Mouse (Mus musculus) testis, adult 2 months (tissue): ENCODE results near the gene Clec12a. TPM values are rescaled to one million over a fixed set of nuclear protein-coding genes. Genes with fewer than 3 reads are reported as not detected.

Experiments
- H3K27ac ChIP-seq: fragments of 200-500 bp; 2 replicates; pipeline ENCODE4 v1.5.1; 2012; ENCODE audit warnings: low read depth, low read length; ENCODE audit not compliant: control insufficient read depth, insufficient read depth
- H3K27me3 ChIP-seq: fragments of 200-500 bp; 2 replicates; pipeline ENCODE4 v1.6.1; 2012; ENCODE audit warnings: mild to moderate bottlenecking, low read length, moderate library complexity; ENCODE audit not compliant: control insufficient read depth, insufficient read depth
- H3K36me3 ChIP-seq: fragments of 200-500 bp; 2 replicates; pipeline ENCODE4 v1.6.1; 2012; ENCODE audit warnings: mild to moderate bottlenecking, low read length; ENCODE audit not compliant: control insufficient read depth, insufficient read depth
- H3K4me1 ChIP-seq: fragments of 200-500 bp; 2 replicates; pipeline ENCODE4 v1.6.1; 2012; ENCODE audit warnings: low read length; ENCODE audit not compliant: control insufficient read depth, insufficient read depth
- H3K4me3 ChIP-seq: fragments of 200-500 bp; 2 replicates; pipeline ENCODE4 v1.5.1; 2012; ENCODE audit warnings: low read depth, mild to moderate bottlenecking, low read length, moderate library complexity, mixed read lengths; ENCODE audit not compliant: control insufficient read depth
- CTCF ChIP-seq: fragments of 200-500 bp; IDR thresholded peaks from 2 replicates; pipeline ENCODE4 v1.5.1; 2012; ENCODE audit warnings: low read depth, mild to moderate bottlenecking, inconsistent platforms, low read length, moderate library complexity; ENCODE audit not compliant: control insufficient read depth, insufficient read depth, insufficient replicate concordance
- POLR2A ChIP-seq: fragments of 200-500 bp; IDR thresholded peaks from 2 replicates; pipeline ENCODE4 v1.6.1; 2012; ENCODE audit warnings: low read depth, mild to moderate bottlenecking, inconsistent platforms, low read length, moderate library complexity; ENCODE audit not compliant: control insufficient read depth
- polyA plus RNA-seq: library from polyadenylated mRNA; depleted of rRNA; stranded (reverse); fragments of >200 nt; gene quantifications from 2 replicates; pipeline ENCODE4 v1.2.3, GENCODE M21; 2012; rRNA removed

Clec12a gene
- polyA plus RNA-seq, 1 experiment, result 0.21 TPM

GRCm38 (mm10) chr6:129399945-129400344 lies 57.5 kb downstream of the Clec12a start:
- TF ChIP-seq CTCF (no peak), POLR2A (no peak)
- Histone ChIP-seq H3K36me3 (no peaks in the 10 kb centered on the region), H3K4me1 (no peaks in the 10 kb centered on the region; the same call in 1 of the 2 replicates), H3K27me3 (no peaks in the 10 kb centered on the region), H3K4me3 (no peak overlapping the region), H3K27ac (no peak overlapping the region)

DNA sequence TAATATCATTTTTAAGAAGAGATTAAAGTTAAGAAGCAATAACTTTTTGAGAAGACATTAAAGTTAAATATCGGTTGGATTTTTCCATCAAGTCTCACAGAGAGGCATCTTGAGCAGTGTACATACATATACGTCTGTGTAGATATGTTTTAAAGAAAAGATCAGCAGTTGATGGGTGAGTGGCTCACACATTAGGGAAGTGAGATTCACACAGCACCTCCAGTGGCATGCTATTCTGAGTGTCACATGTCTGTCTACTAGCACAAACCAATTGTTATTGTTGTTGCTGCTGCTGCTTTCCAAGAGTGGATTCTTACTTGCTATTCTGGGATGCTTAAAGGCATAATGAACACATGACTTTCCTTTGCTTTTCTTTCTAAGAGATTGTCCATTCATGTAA lies 59.9 kb downstream of the Clec12a start:
- Histone ChIP-seq H3K4me3 (no peak overlapping the region), H3K36me3 (no peaks in the 10 kb centered on the region), H3K27ac (no peak overlapping the region), H3K4me1 (no peaks in the 10 kb centered on the region; the same call in 1 of the 2 replicates), H3K27me3 (no peaks in the 10 kb centered on the region)
- TF ChIP-seq POLR2A (no peak), CTCF (no peak)

DNA sequence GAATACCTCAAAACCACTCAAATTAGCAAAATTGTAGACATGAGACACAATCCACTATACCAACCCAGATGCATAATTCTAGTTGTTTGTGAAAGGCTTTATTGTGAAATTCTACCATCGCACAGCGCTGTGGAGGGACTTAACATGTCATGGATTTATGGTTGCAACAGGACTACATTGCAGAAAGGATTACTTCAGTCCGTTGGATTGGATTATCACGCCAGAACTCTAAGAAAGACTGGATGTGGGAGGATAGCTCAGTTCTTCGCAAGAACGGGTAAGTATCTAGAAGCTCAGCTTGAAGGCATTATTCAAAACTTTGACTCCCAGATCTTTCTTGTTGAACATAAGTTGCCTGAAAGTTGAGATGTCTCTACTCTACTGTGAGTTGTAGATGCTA lies 60.9 kb downstream of the Clec12a start:
- no peak overlapping the region for H3K4me3 ChIP-seq
- H3K4me1 ChIP-seq, result no peaks in the 10 kb centered on the region; the same call in 1 of the 2 replicates
- TF ChIP-seq POLR2A (no peak), CTCF (no peak)
- no peak overlapping the region for H3K27ac ChIP-seq
- H3K36me3 ChIP-seq, result no peaks in the 10 kb centered on the region
- no peaks in the 10 kb centered on the region for H3K27me3 ChIP-seq

DNA sequence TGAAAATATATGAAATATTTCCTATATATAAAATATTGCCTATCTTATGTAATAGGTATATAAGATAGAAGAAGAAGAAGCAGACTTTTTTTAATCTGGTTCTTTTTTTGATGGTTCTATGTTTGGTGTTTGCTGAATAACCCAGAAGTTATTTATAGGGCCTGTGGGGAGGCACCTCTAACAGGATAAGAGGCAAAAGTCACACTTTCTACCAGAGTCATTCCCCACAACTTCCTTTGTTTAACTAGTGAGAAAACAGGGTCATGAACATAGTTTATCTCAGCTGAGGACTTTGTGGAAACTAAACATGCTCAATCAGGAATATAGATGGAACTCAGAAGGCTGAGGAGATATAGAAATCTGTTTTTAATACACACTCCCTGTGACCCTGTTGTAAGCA lies 63.5 kb downstream of the Clec12a start:
- Histone ChIP-seq H3K36me3 (no peaks in the 10 kb centered on the region), H3K27ac (no peak overlapping the region), H3K4me3 (no peak overlapping the region), H3K27me3 (no peaks in the 10 kb centered on the region), H3K4me1 (no peaks in the 10 kb centered on the region; the same call in 1 of the 2 replicates)
- TF ChIP-seq POLR2A (no peak), CTCF (no peak)

GRCm38 (mm10) chr6:129407324-129407723 lies 64.8 kb downstream of the Clec12a start:
- Histone ChIP-seq H3K27ac (no peak overlapping the region), H3K4me3 (no peak overlapping the region), H3K36me3 (no peaks in the 10 kb centered on the region), H3K27me3 (no peaks in the 10 kb centered on the region), H3K4me1 (no peaks in the 10 kb centered on the region)
- TF ChIP-seq CTCF, result no peak

DNA sequence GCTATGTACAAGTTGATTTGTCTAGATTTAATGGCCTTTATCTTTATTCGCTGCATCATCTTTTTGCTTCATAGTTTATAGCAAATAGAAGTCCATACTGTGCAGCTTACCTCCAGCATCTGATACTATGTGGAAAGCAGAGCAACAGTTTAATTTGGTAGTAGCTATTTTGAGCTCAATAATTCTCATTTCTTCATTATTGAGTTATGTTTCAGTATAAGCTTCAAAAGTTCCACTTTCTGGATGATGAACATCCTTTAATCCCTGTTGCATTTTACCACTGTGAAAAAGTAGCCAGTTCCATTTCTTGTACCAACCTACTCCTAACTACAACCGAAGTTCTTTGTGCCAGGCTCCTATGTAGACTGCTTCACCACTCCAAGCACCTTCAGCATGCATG lies 66.1 kb downstream of the Clec12a start, which contains the start of gene Clec9a:
Gene Clec9a, plus strand, starts transcription at position 301 of the 400 bp plus-strand sequence.
- H3K27ac ChIP-seq, result no peak within 1 kb of the TSS
- no peaks in the 10 kb centered on the region for H3K27me3 ChIP-seq
- H3K4me1 ChIP-seq, result no peaks in the 10 kb centered on the region
- no peaks in the 10 kb centered on the region for H3K36me3 ChIP-seq
- H3K4me3 ChIP-seq, result no peak within 1 kb of the TSS
- no peak for TF ChIP-seq POLR2A
- no peak for TF ChIP-seq CTCF

DNA sequence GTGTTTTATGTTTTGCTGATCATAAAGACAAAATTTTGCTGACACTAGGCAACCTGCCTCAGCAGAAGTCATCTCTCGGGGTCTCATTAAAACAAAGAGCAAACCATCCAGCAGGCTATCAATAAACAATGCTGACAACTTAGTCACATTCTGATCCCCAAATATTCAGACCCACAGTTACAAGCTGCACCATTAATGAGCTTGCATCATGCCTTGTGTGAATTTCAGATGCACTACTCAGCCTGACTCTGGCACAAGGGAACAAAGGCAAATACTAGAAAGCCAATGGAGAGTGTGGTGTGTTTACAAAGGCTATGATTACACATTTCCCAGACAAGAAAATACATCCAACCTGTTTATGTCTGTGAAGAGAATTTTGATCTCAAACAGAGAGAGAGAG lies 71.7 kb downstream of the Clec12a start:
- no peaks in the 10 kb centered on the region for H3K27me3 ChIP-seq

More for the DNA sequence above, 71.7 kb downstream of the Clec12a start:
- H3K4me3 ChIP-seq, result no peak overlapping the region
- no peaks in the 10 kb centered on the region for H3K36me3 ChIP-seq
- no peaks in the 10 kb centered on the region for H3K4me1 ChIP-seq
- TF ChIP-seq CTCF (no peak), POLR2A (no peak)
- no peak overlapping the region for H3K27ac ChIP-seq

Other genes starting within 250 kb of the Clec12a start
- gene Clec2e, start 241.8 kb upstream of the Clec12a start, polyA plus RNA-seq, result 0.05 TPM in 1 of 2 replicates, not detected in the other
- gene Clec2d, start 162.1 kb upstream of the Clec12a start, polyA plus RNA-seq, result 4.5 and 4.9 TPM in 2 replicates
- gene Cd69, start 67.3 kb upstream of the Clec12a start, polyA plus RNA-seq, result 0.07 TPM in 1 of 2 replicates, not detected in the other
- gene 4922502D21Rik, start 10.9 kb upstream of the Clec12a start, polyA plus RNA-seq, result 661 and 905 TPM in 2 replicates
- gene Clec12b, start 43.2 kb downstream of the Clec12a start, polyA plus RNA-seq, result 3.6 and 7.1 TPM in 2 replicates
- 0.04 TPM in 1 of 2 replicates, not detected in the other for gene Clec1b, start 54.6 kb downstream of the Clec12a start, polyA plus RNA-seq
- gene Clec9a, start 66.2 kb downstream of the Clec12a start, polyA plus RNA-seq, result 0.06 TPM in 1 of 2 replicates, not detected in the other
- 0.02 TPM in 1 of 2 replicates, not detected in the other for gene Clec1a, start 109.3 kb downstream of the Clec12a start, polyA plus RNA-seq
- 0.06 and 0.12 TPM in 2 replicates for gene Olr1, start 164.5 kb downstream of the Clec12a start, polyA plus RNA-seq
- gene Tmem52b, start 169.9 kb downstream of the Clec12a start, polyA plus RNA-seq, result not detected in 2 replicates
- 279 and 296 TPM in 2 replicates for gene Gabarapl1, start 190.5 kb downstream of the Clec12a start, polyA plus RNA-seq
- 0.14 TPM in 2 replicates for gene Klre1, start 235.2 kb downstream of the Clec12a start, polyA plus RNA-seq
- gene Klrd1, start 249.1 kb downstream of the Clec12a start, polyA plus RNA-seq, result not detected in 2 replicates